Mouse (Mus musculus) cerebellum, postnatal 14 days (tissue): ENCODE measurements at regions not wholly inside any gene's neighbourhood (a gene's known extent, or its start where the extent isn't known, plus 50 kb on each side); places are given as distances from the start of the nearest gene placed in this dataset.

Experiments
- DNase-seq, 2 experiments: peaks; one replicate each; pipeline ENCODE4 v3.0.0; 2021; ENCODE audit warnings: mixed read lengths in 2 of 2

DNA sequence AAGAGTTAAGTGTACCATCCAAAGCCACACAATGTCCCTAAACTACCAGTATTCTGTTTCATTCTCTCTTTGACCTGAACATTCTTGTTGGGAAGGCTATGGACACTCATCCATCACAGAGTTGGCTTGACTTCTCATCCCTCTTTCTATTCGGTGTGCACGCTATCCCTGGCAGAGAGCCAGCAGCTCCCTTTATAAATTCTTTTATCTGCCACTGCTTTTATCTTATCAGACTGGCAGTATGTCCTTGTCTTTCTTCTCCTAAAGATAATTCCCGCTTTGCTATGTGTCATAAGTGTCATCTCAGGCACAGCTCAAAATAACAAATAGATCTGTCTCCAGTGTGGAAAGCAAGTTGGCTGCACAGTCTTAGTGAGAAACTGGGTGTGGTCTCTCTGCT lies 106.6 kb upstream of the Lipc start:
- no peak for DNase-seq

DNA sequence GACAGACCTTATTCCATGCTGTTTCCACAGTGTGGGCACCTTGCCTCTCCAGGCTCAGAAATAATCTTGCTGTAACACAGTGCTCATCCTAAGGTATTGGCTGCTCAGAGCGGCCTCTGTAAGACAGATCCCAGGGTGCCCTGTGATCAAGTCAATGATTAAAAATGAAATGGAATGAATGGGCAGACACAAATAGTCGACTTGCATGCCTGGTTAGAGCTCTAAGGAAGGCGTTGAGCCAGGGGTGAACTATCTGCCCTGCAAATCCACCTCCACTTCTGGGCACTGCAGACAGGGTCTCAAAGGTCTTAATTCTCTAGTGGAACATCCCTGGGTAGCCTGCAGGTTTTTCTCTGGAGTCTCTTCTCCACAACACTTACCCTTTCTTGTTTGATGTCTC lies 104.8 kb upstream of the Lipc start:
- no peak for DNase-seq

DNA sequence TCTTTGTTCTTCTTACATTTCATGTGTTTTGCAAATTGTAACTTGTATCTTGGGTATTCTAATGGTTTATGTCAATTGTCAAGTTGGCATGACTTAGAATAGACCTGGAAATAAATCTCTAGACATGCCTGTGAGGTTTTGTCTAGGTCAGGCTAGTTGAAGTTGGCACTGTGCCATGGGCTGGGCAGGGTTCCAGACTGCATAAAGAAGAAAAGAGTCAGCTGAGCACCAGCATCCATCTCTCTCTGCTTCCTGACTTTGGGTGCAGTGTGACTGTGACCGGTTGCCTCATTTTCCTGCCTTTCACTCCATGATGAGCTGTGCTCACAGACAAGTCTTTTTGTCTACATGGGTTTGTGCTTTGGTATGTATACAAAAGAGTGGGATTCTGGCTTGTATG lies 91.9 kb upstream of the Lipc start:
- DNase-seq: peak; percentile 66 to 81

DNA sequence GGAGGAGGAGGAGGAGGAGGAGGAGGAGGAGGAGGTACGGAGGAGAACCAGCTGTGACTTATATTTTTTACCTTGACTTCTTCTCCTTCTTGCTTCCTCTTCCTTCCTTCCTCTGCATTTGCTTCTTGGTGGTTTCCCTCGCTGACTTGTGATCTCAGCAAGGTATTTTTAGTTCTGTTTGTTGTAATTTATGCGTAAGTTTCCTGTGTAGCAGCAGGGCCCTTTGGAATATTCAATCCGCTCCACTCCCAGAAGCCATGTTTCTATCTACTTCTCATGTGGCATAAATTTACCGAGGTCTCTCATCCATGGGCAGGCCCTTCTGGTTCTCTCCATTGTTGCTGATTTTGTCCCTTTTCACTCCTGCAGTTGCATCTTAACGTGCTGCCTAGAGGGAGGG lies 83.3 kb upstream of the Lipc start:
- DNase-seq: no peak

DNA sequence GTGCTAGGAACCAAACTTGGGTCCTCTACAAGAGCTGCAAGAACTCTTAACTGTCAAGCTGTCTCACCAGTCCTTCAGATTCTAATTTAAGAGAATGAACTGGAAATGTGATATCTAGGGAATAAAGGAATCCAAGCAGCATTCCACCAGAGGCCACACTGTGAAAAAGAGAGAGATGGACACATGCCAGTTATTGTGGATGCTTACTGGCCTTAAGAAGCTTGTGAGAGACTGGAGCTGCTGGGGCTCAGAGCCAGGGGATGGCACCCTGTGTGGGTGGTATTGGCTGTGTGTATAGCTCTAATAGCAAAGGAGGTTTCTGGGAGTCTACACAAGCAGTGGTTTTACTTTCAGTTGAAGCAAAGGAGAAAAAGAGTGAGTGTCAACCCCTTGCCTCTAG lies 80.1 kb upstream of the Lipc start:
- no peak for DNase-seq

DNA sequence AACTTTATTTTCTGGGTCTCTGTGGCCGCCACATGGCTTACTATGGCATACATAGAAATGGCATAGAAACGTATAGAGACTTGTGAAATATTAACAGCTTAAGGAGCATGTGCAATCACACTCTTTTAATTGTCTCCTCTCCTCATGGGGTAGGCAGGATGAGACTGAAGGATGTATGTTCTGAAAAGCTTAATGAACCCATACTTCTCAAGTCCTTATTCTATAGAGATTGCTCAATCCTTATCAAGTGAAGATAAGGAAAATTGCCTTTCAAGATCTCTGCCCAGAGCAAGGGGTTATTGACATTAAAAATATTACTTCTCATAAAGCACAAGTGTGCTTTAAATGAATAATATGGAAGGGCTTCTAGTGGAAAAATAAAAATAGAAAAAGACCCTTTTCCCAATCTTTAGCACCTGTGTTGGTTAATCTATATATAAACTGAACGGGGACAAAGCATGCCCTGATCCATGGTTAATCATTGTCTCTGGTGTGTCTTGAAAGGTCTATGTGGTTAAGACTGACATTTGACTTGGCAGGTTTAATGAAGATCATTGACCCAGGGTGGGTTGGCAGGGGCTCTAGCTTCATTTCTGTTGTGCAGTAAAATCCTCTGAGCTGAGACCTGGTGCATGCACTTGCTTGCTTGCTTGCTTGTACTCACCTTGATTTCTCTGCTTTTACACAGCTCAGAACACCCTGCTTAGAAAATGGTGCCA lies 78.3 kb upstream of the Lipc start:
- DNase-seq: no peak

DNA sequence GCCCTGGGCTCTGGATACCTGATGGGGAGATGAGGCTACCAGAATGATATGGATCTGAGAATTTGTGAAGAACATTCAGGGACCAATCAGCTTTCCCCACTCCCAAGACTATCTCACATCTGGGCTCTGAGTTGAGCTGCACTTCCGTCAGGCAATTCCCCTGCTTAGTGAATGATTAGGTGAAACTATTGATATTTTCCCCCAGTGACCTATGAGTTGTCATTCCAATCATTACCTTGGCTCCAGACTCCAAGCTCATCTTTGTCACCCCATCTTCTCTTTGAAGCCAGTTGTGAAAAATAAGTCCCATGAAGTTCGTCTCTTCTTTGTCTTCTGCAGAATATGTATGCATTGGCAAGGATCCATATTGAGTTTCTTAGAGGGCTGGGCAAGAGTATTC lies 76.1 kb upstream of the Lipc start:
- DNase-seq: no peak

DNA sequence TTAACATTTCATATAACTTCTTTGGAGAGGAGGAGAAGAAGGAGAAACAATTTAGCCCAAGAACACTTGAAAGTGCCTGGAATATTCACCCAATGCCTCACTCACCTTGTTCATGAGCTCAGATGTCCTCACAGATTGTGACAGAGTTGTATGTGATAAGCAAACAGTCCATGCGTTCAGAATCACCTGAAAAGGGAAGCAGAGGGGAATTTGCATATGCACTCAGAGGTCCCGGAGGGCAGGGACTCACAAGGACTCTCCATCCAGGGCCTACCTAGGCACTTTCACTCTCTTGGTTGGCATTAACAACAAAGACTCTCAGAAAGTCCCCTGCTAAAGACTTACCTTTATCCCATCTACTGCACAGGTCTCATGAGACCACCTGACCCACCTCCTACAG lies 75.6 kb upstream of the Lipc start:
- DNase-seq: no peak

DNA sequence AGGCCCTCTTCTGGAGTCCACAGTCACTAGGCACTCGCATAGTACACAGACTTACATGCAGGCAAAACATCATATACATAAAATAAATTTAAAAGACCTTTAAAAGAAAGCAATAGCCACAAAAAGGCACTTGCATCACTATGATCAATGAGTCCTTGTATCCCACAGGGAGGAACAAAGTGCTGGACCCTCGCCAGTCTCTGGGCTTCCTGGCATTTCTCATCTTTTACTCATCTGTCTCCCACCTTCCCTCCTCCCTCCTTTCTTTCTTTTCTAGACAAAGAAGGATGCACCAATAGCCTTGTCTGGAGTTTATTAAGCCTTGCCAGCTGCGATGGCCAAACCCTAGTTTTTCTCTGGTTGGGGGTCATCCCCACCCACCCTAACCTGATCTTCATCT lies 73.2 kb upstream of the Lipc start:
- DNase-seq: peak in 1 of 2 experiments; percentile 21

DNA sequence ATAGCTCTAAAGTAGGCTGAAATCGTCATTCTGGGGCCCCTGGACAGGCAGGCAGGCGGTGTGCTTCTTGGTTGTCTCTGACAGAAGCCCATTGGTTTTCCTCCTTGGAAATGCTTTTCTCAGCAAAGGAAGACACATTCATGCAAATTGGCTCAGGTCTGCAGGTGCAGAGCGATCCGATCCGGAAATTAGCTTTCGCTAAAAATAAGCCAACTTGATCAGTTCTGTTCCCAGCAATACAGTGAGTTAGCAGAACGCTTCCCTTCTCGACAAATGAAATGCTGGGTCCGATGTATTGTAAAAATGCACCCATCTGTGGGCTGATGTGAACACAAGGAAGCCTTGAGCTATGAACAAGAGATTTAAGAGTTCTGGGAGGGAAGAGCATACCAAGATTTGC lies 66.2 kb upstream of the Lipc start:
- no peak for DNase-seq

DNA sequence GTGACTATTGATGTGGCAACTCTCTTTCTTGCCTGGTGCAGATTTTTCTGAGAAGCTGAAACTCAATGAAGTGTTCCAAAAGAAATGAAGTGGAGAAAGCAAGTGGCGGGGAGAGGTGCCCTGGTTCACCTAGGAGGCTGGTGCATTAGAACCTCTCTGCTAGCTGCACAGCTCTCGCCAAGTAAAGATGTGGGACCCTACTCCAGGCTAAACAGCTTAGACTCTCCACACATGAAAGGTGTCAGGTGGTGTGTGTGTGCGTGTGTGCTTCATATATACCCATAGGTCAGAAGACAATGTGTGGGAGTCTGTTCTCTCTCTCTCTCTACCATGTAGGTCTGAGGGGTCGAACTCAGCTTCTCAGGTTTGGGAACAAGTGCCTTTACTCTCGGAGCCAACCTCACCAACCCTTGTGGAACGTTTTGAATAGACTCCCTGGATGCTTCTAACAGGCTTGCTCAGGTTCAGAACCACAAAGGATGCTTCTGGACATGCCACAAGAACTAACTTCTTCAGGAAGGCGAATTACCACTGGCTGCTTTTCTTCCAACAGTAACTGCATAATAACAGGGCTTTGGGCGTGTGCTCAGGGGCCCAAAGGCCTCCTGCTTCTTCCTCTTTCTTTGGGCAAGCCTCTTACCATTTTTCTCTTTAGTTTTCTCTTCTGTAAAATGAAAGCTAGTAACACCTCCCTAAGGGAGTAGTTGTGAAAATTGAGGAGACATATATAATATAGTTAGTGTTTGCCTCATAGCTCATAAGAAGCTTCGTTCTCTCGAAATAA lies 65.6 kb upstream of the Lipc start:
- no peak for DNase-seq

DNA sequence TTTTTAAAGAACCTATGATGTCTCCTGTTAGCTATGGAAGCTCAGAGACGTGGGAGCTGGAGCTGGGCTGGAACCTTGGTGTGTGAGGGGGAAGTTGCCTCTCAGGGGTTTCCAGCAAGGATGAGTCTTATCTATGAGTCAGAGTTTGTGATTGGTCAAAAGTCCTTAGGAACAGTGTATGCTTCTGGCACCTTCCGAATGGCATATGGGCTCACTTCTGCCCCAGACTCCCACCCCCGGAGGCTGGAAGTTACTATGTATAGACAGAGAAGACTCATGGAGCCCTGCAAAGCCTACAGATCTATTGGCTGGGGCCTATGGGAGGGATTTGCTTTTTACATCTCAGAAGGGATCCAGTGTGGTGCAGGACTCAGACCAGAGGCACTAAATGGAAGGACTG lies 63.9 kb upstream of the Lipc start:
- peak in 1 of 2 experiments; percentile 12 for DNase-seq

DNA sequence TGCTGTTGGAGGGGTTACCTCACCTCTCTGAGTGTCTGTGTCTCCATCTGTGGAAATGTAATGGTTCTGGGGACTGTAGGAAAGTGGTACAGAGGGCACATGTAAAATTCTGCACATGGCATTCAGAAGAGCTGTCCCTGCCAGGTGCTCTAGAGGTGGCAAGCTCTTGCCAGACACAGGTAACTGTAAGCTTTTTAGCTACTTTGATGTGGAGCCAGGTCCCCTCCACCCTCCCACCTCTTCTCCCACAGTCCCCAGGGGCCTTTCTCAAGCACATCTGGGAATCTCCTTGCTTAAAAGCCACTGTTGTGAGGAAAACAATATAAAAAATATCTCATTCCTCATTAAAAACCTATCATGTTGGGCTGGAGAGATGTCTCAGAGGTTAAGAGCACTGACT lies 63.4 kb upstream of the Lipc start:
- peak; percentile 15 to 34 for DNase-seq

DNA sequence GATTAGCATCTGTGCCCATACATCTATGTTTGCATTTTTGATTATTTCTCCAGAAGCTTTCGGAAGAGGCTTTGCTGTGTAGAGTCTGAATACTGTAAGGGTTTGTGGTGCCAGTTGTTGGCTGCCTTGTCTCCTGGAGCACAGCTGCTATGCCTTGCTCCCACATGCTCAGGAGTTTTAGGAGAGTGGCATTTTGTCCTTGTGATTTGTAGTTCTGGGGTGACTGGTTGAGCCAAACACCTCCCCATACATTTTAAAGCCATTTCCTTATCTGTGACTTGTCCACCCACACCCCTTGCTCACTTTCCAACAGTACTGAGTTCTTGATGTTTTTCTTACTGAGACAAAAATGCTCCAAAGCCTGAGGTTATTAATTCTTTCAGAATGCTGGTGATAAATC lies 60.4 kb upstream of the Lipc start:
- no peak for DNase-seq

DNA sequence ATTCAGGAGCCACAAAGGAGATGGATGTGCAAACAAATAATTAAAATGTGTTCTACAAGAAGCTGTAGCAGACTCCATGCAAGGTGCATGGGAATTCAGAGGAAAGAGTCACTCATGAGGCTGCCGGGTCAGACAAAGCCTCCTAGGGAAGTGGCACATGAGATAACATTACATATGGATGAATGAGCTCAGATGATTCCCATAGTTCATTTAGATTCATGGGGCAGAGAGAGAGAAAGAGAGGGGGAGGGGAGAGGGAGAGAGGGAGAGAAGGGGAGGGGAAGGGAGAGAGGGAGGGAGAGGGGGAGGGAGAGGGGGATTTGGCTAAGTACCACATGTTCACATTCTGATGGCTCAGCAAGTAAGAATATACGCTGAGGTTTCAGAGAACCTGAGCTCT lies 52.6 kb upstream of the Lipc start:
- DNase-seq: no peak
